Mouse (Mus musculus): Measurements from ENCODE around the gene Ezr. TPM values are rescaled to one million over a fixed set of nuclear protein-coding genes. Genes with fewer than 3 reads are reported as not detected.

Ezr gene
- 130 and 159 TPM in 2 replicates for total RNA-seq (2017)

DNA sequence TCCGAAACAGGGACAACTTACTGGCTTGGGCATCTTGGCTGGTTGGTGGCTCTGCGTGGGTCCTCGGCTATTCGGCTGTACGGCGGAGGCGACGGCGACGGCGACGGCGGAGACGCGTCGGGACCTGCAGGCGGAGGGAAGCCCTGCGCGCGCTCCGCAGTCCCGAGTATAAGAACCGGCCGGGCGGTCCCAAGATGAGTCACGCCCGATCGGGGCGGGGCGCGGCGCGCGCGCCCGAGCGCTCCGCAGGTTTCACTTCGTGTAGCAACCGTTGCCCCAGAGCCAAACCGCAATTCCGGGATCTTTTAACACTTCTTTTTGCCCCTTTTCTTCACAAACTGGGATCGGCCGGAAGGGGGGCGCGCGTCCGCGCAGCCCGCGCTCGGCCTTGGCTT, at the start of gene Ezr:
TSS of gene Ezr (minus strand) at position 174 of the 395 bp plus-strand sequence.
- peak; percentile 64 to 66 for ATAC-seq (replicated peaks in 1 of 2; ENCODE audit: insufficient read depth in 1 of 2, low FRiP score in 2 of 2, low TSS enrichment in 1 of 2, low read depth in 1 of 2, poor library complexity in 2 of 2, severe bottlenecking in 2 of 2)

DNA sequence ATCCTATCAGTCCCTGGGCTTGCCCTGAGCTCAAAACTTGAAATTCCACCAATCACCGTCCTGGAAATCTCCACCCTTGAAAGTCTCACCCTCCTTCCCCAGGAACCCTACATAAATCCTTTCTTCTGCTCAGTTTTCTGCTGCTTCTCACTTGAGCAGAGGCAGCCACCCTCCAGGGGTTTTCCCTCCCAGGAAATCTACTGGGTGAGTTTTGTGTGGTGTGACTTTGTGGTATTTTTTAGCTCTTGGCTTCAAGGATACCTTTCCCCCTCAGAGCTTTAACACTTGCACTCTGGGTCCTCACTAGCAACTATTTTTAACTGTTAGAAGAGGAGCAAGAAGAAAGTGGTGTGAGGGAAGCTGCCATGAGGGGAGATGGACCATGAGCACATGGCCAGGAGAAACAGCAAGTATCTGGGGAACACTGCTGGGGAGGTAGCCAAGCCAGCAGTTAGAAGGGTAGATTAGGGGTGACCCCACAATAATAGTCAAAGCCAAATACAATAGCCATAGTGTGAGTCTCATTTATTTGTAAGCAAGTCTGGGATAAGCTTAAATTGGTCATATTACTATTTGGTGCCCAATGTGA, 47.5 kb upstream of the Ezr start:
- ATAC-seq (replicated peaks in 1 of 2; ENCODE audit: insufficient read depth in 1 of 2, low FRiP score in 2 of 2, low TSS enrichment in 1 of 2, low read depth in 1 of 2, poor library complexity in 2 of 2, severe bottlenecking in 2 of 2), result no peak

DNA sequence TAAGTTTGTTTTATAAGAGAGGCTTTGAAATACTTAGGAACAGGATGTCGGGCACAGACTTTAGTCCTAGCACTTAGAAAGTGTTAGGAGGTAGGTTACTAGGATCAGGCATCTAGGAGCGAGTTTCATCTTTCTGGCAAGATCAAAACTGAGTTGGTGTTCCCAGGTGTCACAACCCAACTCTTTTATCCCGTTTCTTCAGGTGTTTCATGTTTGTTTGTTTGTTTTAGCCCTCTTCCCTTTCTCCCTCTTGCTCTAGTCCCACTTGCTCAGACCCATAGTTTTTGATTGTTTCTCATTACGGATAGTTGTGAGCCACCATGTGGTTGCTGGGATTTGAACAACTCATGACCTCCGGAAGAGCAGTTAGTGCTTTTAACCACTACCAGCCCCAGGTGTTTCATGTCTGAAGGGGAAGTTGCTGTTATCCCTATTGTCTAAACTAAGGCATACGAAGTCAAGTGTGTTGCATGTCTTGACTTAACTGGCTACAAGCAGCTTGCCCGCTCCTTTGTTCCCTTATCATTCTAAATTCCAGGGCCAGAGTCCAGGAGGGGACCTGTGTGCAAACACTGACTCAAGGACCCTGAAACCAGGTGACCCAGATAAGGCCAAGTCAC, 46.1 kb upstream of the Ezr start:
- ATAC-seq (replicated peaks in 1 of 2; ENCODE audit: insufficient read depth in 1 of 2, low FRiP score in 2 of 2, low TSS enrichment in 1 of 2, low read depth in 1 of 2, poor library complexity in 2 of 2, severe bottlenecking in 2 of 2), result no peak

DNA sequence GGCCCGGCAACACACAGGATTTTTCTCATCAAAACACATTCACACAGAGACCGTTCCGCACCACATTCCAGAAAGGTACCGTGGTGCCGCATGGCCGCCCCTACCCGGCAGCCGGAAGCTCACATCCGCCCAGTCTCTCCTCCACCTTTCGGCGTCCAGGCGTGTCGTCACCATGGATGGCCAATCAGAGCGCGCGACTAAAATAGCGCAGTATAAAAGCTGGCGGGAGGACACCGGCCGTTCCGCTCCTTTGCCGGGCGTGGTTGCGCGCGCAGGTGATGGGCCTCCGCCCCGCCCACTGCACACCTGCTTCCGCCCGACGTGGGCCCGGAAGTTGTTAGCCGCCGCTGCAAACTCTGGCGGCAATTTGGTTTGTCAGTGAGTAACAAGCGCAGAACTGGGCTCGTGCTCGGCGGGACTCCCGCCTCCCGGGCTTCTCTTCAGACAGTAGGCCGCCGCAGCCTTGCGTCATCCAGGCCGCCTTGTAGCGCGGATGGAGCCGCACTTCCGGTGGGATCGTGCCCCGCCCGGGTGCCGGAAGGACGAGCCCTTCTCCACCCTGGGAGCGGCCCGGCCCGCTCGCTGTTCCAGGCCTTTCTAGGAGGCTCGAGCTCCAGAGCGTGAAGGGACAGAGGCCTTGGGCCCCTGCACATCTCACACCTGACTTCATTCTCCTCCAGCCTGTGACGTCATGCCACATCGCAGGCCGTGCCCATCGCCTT, 45.3 kb upstream of the Ezr start:
- peak; percentile 92 to 95 for ATAC-seq (replicated peaks in 1 of 2; ENCODE audit: insufficient read depth in 1 of 2, low FRiP score in 2 of 2, low TSS enrichment in 1 of 2, low read depth in 1 of 2, poor library complexity in 2 of 2, severe bottlenecking in 2 of 2)

DNA sequence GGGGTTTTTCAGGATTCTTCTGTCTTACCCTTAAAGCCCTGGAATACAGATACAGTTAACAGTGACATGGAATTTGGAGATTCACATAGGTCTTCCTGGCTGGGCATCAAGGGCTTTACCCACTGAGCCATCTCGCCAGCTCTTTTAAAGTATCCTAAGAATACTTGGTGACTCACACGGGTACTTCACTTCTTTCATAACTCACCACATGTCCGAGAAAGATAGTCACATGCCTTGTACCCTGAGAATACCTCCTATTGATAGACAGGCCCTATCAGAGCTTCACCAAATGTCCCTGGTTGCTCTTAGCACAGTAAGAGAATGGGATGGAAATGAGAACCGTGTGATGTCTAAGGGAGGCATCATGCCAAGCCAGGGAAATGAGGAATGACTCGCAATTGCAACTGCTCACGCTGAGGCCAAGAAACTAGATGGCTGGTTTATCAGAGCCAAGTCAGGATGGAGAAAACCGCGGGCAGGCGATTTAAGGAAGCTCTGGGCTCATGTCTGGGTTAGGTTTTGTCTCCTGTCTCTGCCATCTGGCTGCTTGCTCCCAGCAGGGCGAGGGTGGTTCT, 44.7 kb upstream of the Ezr start:
- ATAC-seq (replicated peaks in 1 of 2; ENCODE audit: insufficient read depth in 1 of 2, low FRiP score in 2 of 2, low TSS enrichment in 1 of 2, low read depth in 1 of 2, poor library complexity in 2 of 2, severe bottlenecking in 2 of 2), result peak; percentile 63 to 69

DNA sequence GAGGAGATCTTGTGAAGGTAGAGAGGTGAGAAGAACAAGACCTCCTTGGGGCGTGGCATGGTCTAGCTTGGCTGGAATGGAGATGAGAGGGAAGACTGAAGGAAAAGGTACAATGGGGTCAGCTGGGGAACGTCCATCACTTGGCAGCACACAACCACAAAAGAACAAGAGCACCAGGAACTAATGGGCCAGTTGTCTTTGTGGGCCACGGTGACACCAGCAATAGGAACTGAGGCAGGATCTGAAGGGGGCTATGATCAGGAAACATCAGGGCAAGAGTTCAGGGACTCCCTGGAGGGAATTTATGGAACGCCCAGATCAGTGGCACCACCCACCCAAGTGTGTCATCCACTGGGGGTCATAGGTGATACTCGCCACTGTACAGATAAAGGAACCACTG, 34.2 kb upstream of the Ezr start:
- no peak for ATAC-seq (replicated peaks in 1 of 2; ENCODE audit: insufficient read depth in 1 of 2, low FRiP score in 2 of 2, low TSS enrichment in 1 of 2, low read depth in 1 of 2, poor library complexity in 2 of 2, severe bottlenecking in 2 of 2)

DNA sequence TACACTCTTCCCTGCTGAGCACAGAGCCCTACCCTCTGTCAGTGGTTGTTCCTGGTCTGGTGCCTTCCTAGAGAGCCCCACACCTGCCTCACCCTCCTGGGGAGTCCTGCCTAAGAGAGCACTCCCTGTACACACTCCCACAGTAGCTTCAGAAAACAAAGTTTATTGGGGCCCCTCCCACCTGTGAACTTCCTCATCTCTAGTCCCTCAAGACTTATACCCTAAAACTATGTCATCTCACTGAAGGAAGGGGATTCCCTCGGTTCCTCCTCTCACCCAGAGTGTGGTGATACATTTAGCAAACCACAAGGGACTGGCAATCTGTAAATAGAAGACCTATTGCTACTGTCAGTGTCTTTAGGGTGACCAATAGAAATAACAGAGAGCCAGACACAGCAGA, 33.6 kb upstream of the Ezr start:
- ATAC-seq (replicated peaks in 1 of 2; ENCODE audit: insufficient read depth in 1 of 2, low FRiP score in 2 of 2, low TSS enrichment in 1 of 2, low read depth in 1 of 2, poor library complexity in 2 of 2, severe bottlenecking in 2 of 2), result peak; percentile 37 to 51; a peak in 2 of 4 replicates

DNA sequence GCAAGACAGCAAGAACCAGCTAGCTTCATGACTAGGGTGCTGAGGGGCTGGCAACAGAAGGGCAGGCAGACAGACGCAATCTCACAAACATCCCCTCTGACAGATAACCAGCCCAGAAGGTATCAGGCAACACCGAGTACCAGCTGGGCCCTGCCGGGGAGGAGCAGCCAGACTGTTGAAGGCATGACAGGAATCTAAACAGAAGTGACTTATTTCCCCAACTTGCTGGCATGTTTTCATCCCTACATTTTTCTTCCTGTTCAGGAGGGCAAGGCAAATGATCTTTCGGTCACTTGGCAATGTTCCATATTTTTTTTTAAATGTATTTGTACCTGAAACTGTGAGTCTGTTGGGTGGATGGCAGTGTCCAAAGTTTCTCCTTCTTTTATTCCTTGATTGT, 32.1 kb upstream of the Ezr start:
- no peak for ATAC-seq (replicated peaks in 1 of 2; ENCODE audit: insufficient read depth in 1 of 2, low FRiP score in 2 of 2, low TSS enrichment in 1 of 2, low read depth in 1 of 2, poor library complexity in 2 of 2, severe bottlenecking in 2 of 2)

DNA sequence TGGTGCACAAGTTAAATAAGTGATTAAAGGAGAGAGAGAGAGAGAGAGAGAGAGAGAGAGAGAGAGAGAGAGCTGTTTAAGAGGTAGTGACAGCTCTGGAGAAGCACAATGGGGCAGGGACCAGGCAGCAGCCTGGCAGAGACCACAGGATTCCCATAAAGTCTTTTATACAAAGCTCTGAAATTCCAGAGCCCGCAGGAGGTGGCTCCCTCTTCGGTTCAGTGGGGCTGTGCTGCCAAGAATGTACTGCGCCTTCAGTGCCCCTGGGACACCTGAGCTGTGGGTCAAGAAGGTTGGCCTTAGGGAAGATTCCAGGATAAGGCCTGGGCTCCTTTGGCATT, 30.2 kb upstream of the Ezr start:
- ATAC-seq (replicated peaks in 1 of 2; ENCODE audit: insufficient read depth in 1 of 2, low FRiP score in 2 of 2, low TSS enrichment in 1 of 2, low read depth in 1 of 2, poor library complexity in 2 of 2, severe bottlenecking in 2 of 2), result no peak

DNA sequence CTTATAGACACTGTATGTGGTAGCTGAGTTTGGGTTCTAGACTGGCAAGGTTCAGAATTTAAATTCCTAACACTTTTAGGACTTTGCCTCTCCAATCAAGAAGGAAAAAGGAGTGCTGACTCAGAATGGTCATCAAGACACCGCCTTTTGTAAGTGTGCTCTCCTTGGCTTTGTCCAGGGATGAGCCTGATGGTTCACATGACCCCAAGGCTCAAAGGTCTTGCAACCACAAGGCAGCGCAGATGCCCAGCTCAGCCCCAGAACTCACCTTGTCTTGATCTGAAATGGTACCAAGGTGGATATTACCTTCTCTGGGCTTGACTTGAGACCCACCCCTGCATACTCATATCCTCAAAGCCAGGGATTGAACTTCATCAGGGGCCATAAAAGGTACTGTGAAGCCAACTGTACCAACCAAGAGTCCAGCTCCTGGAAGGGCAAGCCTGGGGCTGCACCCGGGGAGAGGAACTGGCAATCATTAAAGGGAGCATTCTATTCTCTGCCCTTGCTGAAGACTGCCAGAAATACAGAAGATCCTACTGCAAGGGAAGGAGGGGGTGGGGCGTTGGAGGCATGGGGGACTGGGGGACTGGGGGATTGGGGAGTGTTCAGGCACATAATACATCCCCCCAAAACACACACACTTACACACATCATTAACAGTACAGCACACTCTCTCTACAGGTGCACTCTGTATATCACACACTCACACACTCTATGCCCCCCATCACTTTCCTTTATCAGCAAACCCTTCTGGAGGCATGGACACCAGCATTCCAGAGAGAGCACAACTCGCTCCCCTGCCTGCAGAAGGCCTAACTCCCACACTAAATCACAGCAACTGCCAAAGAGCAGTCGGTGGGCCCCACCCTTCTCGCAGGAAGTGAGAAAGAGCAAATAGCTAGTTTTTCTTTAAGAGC, 29.6 kb upstream of the Ezr start:
- ATAC-seq (replicated peaks in 1 of 2; ENCODE audit: insufficient read depth in 1 of 2, low FRiP score in 2 of 2, low TSS enrichment in 1 of 2, low read depth in 1 of 2, poor library complexity in 2 of 2, severe bottlenecking in 2 of 2), result no peak

DNA sequence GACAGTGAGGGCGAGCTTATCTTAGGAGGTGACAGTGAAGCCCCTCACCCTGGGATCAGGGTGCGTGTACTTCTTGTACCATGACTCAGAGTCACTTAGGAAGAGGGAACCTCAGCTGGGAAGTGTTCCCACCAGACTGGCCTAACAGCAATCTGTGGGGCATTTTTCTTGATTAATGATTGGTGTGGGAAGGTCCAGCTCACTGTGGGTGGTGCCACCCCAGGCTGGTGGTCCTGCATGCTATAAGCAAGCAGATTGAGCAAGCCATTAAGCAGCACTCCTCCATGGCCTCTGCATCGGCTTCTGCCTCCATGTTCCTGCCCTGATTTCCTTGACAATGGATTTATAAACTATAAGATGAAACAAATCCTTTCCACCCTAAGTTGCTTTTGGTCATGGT, 26.7 kb upstream of the Ezr start:
- ATAC-seq (replicated peaks in 1 of 2; ENCODE audit: insufficient read depth in 1 of 2, low FRiP score in 2 of 2, low TSS enrichment in 1 of 2, low read depth in 1 of 2, poor library complexity in 2 of 2, severe bottlenecking in 2 of 2), result no peak

DNA sequence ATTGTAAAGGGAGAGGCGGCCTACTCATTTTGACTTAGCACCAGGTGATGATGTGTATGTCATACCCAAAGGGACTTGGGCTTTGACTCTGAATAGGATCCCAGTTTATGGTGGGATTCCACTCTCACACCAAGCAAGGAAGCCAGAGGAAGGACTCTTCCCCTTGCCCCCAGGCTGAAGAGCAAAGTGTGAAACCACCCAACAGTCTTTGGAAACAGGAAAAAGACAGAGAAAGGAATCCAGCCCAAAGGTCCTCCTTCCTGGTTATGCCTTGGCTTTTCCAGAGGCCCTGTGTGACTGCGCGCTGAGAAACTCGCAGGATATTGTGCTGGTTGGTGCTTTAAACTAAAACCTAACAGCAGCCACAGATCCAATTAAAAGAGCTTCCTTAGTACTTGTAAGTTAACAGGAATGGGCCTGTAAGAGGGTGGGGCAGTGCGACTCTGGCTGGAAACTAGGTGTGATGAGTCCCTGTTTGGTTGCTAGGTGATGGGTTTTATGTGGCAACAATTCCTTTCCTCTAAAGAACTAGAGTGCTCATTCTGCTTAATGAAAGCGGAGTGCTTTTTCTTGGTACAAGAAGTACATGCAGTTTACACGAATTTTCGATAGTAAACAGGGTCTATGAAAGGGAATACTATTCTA, 26.1 kb upstream of the Ezr start:
- no peak for ATAC-seq (replicated peaks in 1 of 2; ENCODE audit: insufficient read depth in 1 of 2, low FRiP score in 2 of 2, low TSS enrichment in 1 of 2, low read depth in 1 of 2, poor library complexity in 2 of 2, severe bottlenecking in 2 of 2)

DNA sequence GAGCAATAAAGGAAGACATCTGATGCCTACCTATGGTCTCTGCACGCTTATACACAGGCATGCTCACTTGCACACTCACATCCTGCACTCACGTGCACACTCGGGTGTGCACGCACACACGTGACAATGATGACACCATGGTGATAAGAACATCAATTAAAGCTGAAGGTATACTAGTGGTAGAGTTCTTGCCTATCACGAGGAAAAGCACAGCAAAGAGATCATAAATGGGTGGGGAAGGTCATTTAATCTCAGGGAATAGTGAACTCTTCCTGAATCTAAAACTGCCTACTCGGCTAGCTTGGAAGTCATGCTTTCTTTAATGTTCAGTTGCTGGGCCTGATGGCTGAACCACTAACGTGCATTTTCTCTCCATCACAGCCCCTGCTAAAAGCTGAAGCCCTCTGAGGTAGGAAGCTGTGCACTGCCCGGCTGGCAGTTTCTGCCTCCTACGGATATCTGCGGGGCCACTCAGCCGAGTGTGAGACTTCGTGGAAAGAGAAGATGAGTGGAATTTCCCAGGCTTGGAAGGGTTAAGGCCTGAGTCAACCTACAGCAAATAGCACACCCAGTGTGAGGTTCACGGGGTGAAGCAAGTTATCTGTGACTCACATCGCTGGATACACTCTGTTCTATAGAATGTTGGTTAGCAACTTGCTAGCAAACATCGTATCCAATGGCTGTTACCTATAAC, 25.4 kb upstream of the Ezr start:
- no peak for ATAC-seq (replicated peaks in 1 of 2; ENCODE audit: insufficient read depth in 1 of 2, low FRiP score in 2 of 2, low TSS enrichment in 1 of 2, low read depth in 1 of 2, poor library complexity in 2 of 2, severe bottlenecking in 2 of 2)

DNA sequence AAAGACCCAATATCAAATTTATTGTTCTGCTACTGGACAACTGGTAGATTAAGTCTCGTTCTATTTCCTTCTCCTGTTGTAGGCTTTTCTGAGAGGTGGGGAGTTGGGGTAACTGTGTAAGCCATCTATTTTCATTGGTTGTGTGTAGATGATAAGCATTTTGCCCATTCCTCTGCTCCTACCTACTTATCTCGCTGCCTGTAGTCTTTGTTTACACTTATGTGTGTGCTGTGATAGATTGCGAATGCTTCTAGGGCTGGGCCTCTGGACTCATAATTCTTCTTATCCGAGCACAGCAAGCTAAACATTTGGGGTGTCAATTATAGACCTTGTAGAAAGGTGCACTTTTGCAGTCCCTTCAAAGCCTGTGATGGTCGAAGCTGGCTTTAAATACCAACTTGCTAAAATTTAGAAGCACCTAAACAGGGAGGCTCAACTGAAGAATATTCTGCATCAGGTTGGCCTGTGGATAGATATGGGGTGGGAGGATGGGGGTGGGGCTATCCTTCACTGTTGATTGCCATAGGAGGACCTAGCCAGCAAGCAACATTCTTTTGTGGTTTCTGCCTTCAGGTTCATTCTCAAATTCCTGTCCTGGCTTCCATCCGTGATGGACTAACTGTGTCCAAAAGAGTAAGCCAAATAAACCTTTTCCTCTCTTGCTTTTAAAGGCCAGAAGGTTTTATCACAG, 22.4 kb upstream of the Ezr start:
- peak in 1 of 2 experiments; percentile 17; a peak in 1 of 4 replicates for ATAC-seq (replicated peaks in 1 of 2; ENCODE audit: insufficient read depth in 1 of 2, low FRiP score in 2 of 2, low TSS enrichment in 1 of 2, low read depth in 1 of 2, poor library complexity in 2 of 2, severe bottlenecking in 2 of 2)

DNA sequence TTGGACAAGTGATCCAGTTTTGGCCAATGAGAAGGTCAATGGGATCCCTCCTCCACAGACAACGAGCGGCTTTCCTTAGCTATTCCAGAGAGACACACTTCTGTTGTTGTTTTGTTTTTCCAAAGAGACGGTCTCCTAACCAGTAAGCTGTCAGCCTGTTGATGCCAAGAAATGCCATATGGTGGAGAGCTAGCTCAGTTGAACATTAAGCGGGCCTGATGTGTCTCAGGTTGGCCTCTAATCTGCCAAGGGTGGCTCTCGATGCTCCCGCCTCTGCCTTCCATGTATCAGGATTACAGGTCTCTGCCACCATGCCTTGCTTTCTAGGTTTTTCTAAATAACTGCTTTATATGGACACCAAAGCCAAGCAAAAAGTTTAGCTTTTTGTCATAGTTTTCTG, 21.5 kb upstream of the Ezr start:
- no peak for ATAC-seq (replicated peaks in 1 of 2; ENCODE audit: insufficient read depth in 1 of 2, low FRiP score in 2 of 2, low TSS enrichment in 1 of 2, low read depth in 1 of 2, poor library complexity in 2 of 2, severe bottlenecking in 2 of 2)

DNA sequence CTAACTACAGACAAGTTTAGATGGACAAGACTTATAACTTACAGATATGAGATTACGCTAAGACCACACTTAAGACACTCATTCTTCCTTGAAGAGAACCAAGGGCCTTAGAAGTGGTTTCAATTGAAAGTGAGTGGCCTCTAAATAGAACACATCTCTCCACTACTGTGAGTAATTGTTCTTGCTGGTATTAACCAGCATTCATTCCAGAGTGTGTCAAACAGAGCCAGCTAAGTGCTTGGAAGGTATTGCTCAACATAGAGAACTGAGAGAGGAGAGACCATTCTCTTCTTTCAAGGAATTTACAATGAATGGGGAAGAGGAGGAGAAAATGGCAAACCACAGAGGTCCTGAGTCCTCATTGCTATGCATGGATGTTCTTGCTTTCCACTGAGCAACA, 21.0 kb upstream of the Ezr start:
- ATAC-seq (replicated peaks in 1 of 2; ENCODE audit: insufficient read depth in 1 of 2, low FRiP score in 2 of 2, low TSS enrichment in 1 of 2, low read depth in 1 of 2, poor library complexity in 2 of 2, severe bottlenecking in 2 of 2), result no peak

Measured in hematopoietic stem cell, adult 5-6 weeks (primary cell).